Mouse (Mus musculus) forebrain, postnatal 0 days (tissue): ENCODE measurements around the gene Psmc4. TPM values are rescaled to one million over a fixed set of nuclear protein-coding genes. Genes with fewer than 3 reads are reported as not detected.
A peak's percentile ranks its signal among the peaks of the same experiment; 100 is the strongest.

Experiments
- ATAC-seq: fragments of 200-750 bp; cut with Nextera tagmentation; 2 replicates; pipeline ENCODE4 v1.8.0; 2017; ENCODE audit warnings: mild to moderate bottlenecking, moderate library complexity
- DNase-seq: peaks from one replicate; pipeline ENCODE4 v3.0.0-alpha.2; 2015
- H3K27ac ChIP-seq: fragments of 300-500 bp; sonication (generic); 2 replicates; pipeline ENCODE4 v1.5.1; 2014; ENCODE audit warnings: low read depth, mild to moderate bottlenecking, antibody characterized with exemption, low read length, moderate library complexity, mixed read lengths
- H3K27me3 ChIP-seq: fragments of 300-500 bp; sonication (generic); 2 replicates; pipeline ENCODE4 v1.6.1; 2014; ENCODE audit warnings: mild to moderate bottlenecking, low read length, mixed read lengths; ENCODE audit not compliant: insufficient read depth
- H3K36me3 ChIP-seq: fragments of 300-500 bp; sonication (generic); 2 replicates; pipeline ENCODE4 v1.6.1; 2014; ENCODE audit warnings: mild to moderate bottlenecking, moderate library complexity; ENCODE audit not compliant: insufficient read depth
- H3K4me1 ChIP-seq: fragments of 300-500 bp; sonication (generic); 2 replicates; pipeline ENCODE4 v1.6.1; 2014; ENCODE audit warnings: antibody characterized with exemption; ENCODE audit not compliant: insufficient read depth
- H3K4me2 ChIP-seq: fragments of 300-500 bp; sonication (generic); 2 replicates; pipeline ENCODE4 v1.6.1; 2014; ENCODE audit warnings: low read depth, mild to moderate bottlenecking, moderate library complexity
- H3K4me3 ChIP-seq: fragments of 300-500 bp; sonication (generic); 2 replicates; pipeline ENCODE4 v1.5.1; 2014; ENCODE audit warnings: low read depth, low read length, mixed read lengths
- H3K9ac ChIP-seq: fragments of 300-500 bp; sonication (generic); 2 replicates; pipeline ENCODE4 v1.6.1; 2014; ENCODE audit warnings: mild to moderate bottlenecking
- H3K9me3 ChIP-seq: fragments of 300-500 bp; sonication (generic); 2 replicates; pipeline ENCODE4 v1.6.1; 2016; ENCODE audit warnings: low read length
- CTCF ChIP-seq: sonication (generic); IDR thresholded peaks from 2 replicates; pipeline ENCODE4 v1.5.1; 2016; ENCODE audit warnings: antibody characterized with exemption, control low read depth, low read depth
- WGBS: fragments of 180-500 bp; shearing (Covaris S2); extraction: QIAGEN DNeasy Blood & Tissue Kit; methylation state at CpG from one replicate; pipeline ENCODE4 v1.1.7; 2014; 5-methylcytosine and 5-hydroxymethylcytosine counted together
- polyA plus RNA-seq: library from polyadenylated mRNA; unstranded; fragments of >200 nt; fragmentation: Nextera tagmentation; extraction: Ambion mirVana; gene quantifications from 2 replicates; pipeline ENCODE4 v1.2.1, GENCODE M21; 2015
- total RNA-seq: library from RNA; depleted of rRNA; stranded (reverse); fragments of >200 nt; gene quantifications from 2 replicates; pipeline ENCODE4 v1.2.3, GENCODE M21; 2014; rRNA removed

Psmc4 gene
- total and polyA plus RNA-seq, 2 experiments from 2014 or later: 200 to 268 TPM

DNA sequence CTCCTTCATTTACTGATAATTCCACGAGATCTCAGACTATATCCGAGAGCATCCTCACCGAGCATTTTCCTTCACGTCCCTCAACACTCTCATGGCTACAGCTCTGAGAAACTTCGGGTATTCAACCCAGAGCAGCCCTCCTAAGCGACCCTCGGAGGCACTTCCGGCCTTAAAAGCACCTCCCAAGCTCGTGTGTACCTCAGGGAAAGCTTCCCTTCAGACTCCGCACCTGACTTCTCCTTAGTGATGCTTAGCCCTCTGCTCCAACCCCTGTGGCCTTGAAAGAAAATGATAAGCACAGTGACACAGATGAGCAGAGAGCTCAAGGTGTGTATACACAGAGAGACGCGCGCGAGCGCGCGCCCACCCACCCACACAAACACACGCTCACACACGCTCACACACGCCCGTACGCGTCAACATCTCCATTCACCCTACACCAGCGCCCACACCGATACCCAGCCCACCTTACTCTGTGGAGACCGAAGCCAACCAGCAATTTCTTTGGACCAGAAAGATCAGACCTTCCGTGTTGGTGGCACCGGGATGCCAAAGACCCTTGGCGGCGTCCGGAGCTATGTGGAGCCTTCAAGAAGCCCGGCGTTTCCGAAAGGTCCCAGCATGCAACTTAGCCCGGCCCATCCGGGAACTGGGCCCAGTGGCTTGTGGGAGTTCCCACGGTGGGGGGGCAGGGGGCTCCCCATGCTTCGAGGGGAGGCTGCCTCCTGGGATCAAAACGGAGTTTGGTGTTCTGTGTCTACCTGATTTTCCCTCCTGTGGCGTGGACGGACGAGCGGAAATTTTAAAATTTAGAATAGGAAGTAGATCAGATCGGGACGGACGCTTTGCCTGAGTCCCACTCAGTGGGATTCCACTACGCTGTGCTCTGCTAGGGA is 36.1 kb downstream of the Psmc4 start, which contains the start of gene Zfp850:
Gene Zfp850 (minus strand): TSS at position 567 of the 896 bp plus-strand sequence.
- no peaks in the 10 kb centered on the region for H3K27me3 ChIP-seq
- TF ChIP-seq CTCF: 0 out of 2 replicates have a peak, but pooled peaks have one; percentile 2
- peak within 1 kb of the TSS; percentile 64 for H3K9ac ChIP-seq
- peak within 1 kb of the TSS; percentile 56 for H3K4me3 ChIP-seq
- H3K36me3 ChIP-seq: no peaks in the 10 kb centered on the region; the same call in 1 of the 2 replicates
- no peaks in the 10 kb centered on the region for H3K9me3 ChIP-seq
- under 1% methylated on average over 47 of the region's 47 CpGs for WGBS
- peak within 1 kb of the TSS; percentile 60 for H3K4me2 ChIP-seq
- no peaks in the 10 kb centered on the region for H3K4me1 ChIP-seq
- ATAC-seq (peak; percentile 96), DNase-seq (peak; percentile 88)
- H3K27ac ChIP-seq: peak within 1 kb of the TSS; percentile 70

DNA sequence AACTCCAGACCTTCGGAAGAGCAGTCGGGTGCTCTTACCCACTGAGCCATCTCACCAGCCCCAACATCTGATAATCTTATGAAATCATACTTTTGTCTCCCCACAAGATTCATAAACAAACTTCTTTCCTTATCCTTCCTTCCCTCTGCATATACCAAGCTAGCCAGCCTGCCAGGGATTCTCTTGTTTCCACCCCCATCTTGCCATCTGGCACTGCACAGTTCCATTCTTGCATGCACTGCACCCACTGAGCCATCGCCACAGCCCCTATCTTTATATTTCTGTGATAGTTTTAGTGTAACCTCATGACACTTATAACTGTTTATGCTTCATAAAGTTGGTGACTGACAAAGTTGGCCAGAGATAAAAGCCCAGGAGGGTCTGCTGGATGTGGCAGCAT is 39.6 kb downstream of the Psmc4 start:
- no peak for DNase-seq
- H3K4me1 ChIP-seq: no peaks in the 10 kb centered on the region
- H3K27ac ChIP-seq: no peak overlapping the region
- H3K9ac ChIP-seq: no peak overlapping the region
- no peak for TF ChIP-seq CTCF
- no peak for ATAC-seq
- H3K9me3 ChIP-seq: no peaks in the 10 kb centered on the region
- peaks cover 14% of the 10 kb centered on the region for H3K36me3 ChIP-seq
- H3K27me3 ChIP-seq: no peaks in the 10 kb centered on the region
- H3K4me3 ChIP-seq: no peak overlapping the region
- H3K4me2 ChIP-seq: no peak overlapping the region
- WGBS: 90% methylated on average over 3 of the region's 3 CpGs

Other genes with a start within 250 kb of the Psmc4 start
- gene Zfp626, start 242.9 kb downstream of the Psmc4 start, total RNA-seq: 4.6 and 9.5 TPM in 2 replicates
- gene Zfp626, start 242.9 kb downstream of the Psmc4 start, polyA plus RNA-seq: 0.84 and 1.1 TPM in 2 replicates
- gene Zfp59, start 211.5 kb downstream of the Psmc4 start, total RNA-seq: 10.7 and 11.6 TPM in 2 replicates
- gene Zfp59, start 211.5 kb downstream of the Psmc4 start, polyA plus RNA-seq: 3.5 and 5.2 TPM in 2 replicates
- gene Zfp607a, start 192.6 kb downstream of the Psmc4 start, total RNA-seq: 2.5 and 2.8 TPM in 2 replicates
- gene Zfp607a, start 192.6 kb downstream of the Psmc4 start, polyA plus RNA-seq: 0.54 and 0.68 TPM in 2 replicates
- 15.3 and 19.7 TPM in 2 replicates for gene Zfp974, start 120.6 kb downstream of the Psmc4 start, total RNA-seq
- 3.2 and 5.5 TPM in 2 replicates for gene Zfp974, start 120.6 kb downstream of the Psmc4 start, polyA plus RNA-seq
- gene Zfp780b, start 70.9 kb downstream of the Psmc4 start, total RNA-seq: 28.8 and 32.2 TPM in 2 replicates
- 12.9 and 19.9 TPM in 2 replicates for gene Zfp780b, start 70.9 kb downstream of the Psmc4 start, polyA plus RNA-seq
- gene Zfp850, start 36.0 kb downstream of the Psmc4 start, total RNA-seq: 9.5 and 14.2 TPM in 2 replicates
- gene Zfp850, start 36.0 kb downstream of the Psmc4 start, polyA plus RNA-seq: 3.8 and 4.0 TPM in 2 replicates
- gene Fcgbp, start 21.1 kb upstream of the Psmc4 start, total RNA-seq: 0.57 and 0.62 TPM in 2 replicates
- gene Fcgbp, start 21.1 kb upstream of the Psmc4 start, polyA plus RNA-seq: 0.45 and 0.52 TPM in 2 replicates
- under 0.01 and 0.19 TPM in 2 replicates for gene 9530053A07Rik, start 79.4 kb upstream of the Psmc4 start, total RNA-seq
- gene 9530053A07Rik, start 79.4 kb upstream of the Psmc4 start, polyA plus RNA-seq: 0.08 TPM in 2 replicates
- gene Fbl, start 119.6 kb upstream of the Psmc4 start, total RNA-seq: 40.4 and 49.5 TPM in 2 replicates
- gene Fbl, start 119.6 kb upstream of the Psmc4 start, polyA plus RNA-seq: 86.3 and 91.3 TPM in 2 replicates
- 21.0 and 23.3 TPM in 2 replicates for gene Dyrk1b, start 129.4 kb upstream of the Psmc4 start, total RNA-seq
- gene Dyrk1b, start 129.4 kb upstream of the Psmc4 start, polyA plus RNA-seq: 5.5 and 7.4 TPM in 2 replicates
- 91.2 and 101 TPM in 2 replicates for gene Eid2, start 217.8 kb upstream of the Psmc4 start, total RNA-seq
- gene Eid2, start 217.8 kb upstream of the Psmc4 start, polyA plus RNA-seq: 26.7 and 28.3 TPM in 2 replicates
- 44.0 and 45.1 TPM in 2 replicates for gene Eid2b, start 227.6 kb upstream of the Psmc4 start, total RNA-seq
- gene Eid2b, start 227.6 kb upstream of the Psmc4 start, polyA plus RNA-seq: 49.0 and 53.6 TPM in 2 replicates
- gene Selenov, start 241.1 kb upstream of the Psmc4 start, total RNA-seq: 0.62 and 0.71 TPM in 2 replicates
- 1.3 and 2.1 TPM in 2 replicates for gene Selenov, start 241.1 kb upstream of the Psmc4 start, polyA plus RNA-seq